Mouse (Mus musculus) liver, postnatal 0 days (tissue): ENCODE results near the gene Mef2a. TPM values are rescaled to one million over a fixed set of nuclear protein-coding genes. Genes with fewer than 3 reads are reported as not detected.

Experiments
- ATAC-seq: fragments of 200-750 bp; cut with Nextera tagmentation; 2 replicates; pipeline ENCODE4 v1.8.0; 2017; ENCODE audit warnings: mild to moderate bottlenecking, moderate library complexity
- DNase-seq: peaks from one replicate; pipeline ENCODE4 v3.0.0-alpha.2; 2016
- H3K27ac ChIP-seq: fragments of 300-500 bp; sonication (generic); 2 replicates; pipeline ENCODE4 v1.5.1; 2014; ENCODE audit warnings: antibody characterized with exemption, moderate library complexity, mild to moderate bottlenecking, low read depth
- H3K27me3 ChIP-seq: fragments of 300-500 bp; sonication (generic); 2 replicates; pipeline ENCODE4 v1.6.1; 2014; ENCODE audit warnings: low read length, control low read depth, mixed read lengths; ENCODE audit not compliant: insufficient read depth
- H3K36me3 ChIP-seq: fragments of 300-500 bp; sonication (generic); replicated peaks from 2 replicates; pipeline ENCODE4 v1.6.1; 2014; ENCODE audit warnings: mild to moderate bottlenecking, control low read depth, low read length, moderate library complexity, mixed read lengths; ENCODE audit not compliant: insufficient read depth
- H3K4me1 ChIP-seq: fragments of 300-500 bp; sonication (generic); 2 replicates; pipeline ENCODE4 v1.6.1; 2014; ENCODE audit warnings: antibody characterized with exemption, mild to moderate bottlenecking, control low read depth; ENCODE audit not compliant: insufficient read depth
- H3K4me2 ChIP-seq: fragments of 300-500 bp; sonication (generic); 2 replicates; pipeline ENCODE4 v1.6.1; 2014; ENCODE audit warnings: low read depth, mild to moderate bottlenecking, low read length, moderate library complexity, mixed read lengths
- H3K4me3 ChIP-seq: fragments of 300-500 bp; sonication (generic); 2 replicates; pipeline ENCODE4 v1.5.1; 2014; ENCODE audit warnings: low read depth, low read length
- H3K9ac ChIP-seq: fragments of 300-500 bp; sonication (generic); replicated peaks from 2 replicates; pipeline ENCODE4 v1.6.1; 2014; ENCODE audit warnings: mild to moderate bottlenecking, moderate library complexity
- H3K9me3 ChIP-seq: fragments of 300-500 bp; sonication (generic); 2 replicates; pipeline ENCODE4 v1.6.1; 2016; ENCODE audit warnings: mild to moderate bottlenecking, control low read depth, low read length, mixed read lengths
- CTCF ChIP-seq: sonication (generic); IDR thresholded peaks from 2 replicates; pipeline ENCODE4 v1.5.1; 2016; ENCODE audit warnings: antibody characterized with exemption, low read depth
- EP300 ChIP-seq: IDR thresholded peaks from 2 replicates; pipeline ENCODE4 v1.6.1; 2016; ENCODE audit warnings: antibody characterized with exemption, low read depth, mild to moderate bottlenecking
- WGBS: fragments of 180-500 bp; shearing (Covaris S2); extraction: QIAGEN DNeasy Blood & Tissue Kit; methylation state at CpG from one replicate; pipeline ENCODE4 v1.1.7; 2014; ENCODE audit not compliant: insufficient replicate concordance; 5-methylcytosine and 5-hydroxymethylcytosine counted together
- polyA plus RNA-seq: library from polyadenylated mRNA; unstranded; fragments of >200 nt; fragmentation: Nextera tagmentation; extraction: Ambion mirVana; gene quantifications from 2 replicates; pipeline ENCODE4 v1.2.1, GENCODE M21; 2015

The Mef2a gene
- polyA plus RNA-seq, 1 experiment from 2014 or later = 10.7 TPM

- Histone ChIP-seq H3K4me3 (no peak overlapping the region), H3K27ac (no peak overlapping the region), H3K4me2 (no peak overlapping the region), H3K4me1 (no peaks in the 10 kb centered on the region), H3K9me3 (no peaks in the 10 kb centered on the region), H3K9ac (no peak overlapping the region), H3K36me3 (no peaks in the 10 kb centered on the region), H3K27me3 (no peaks in the 10 kb centered on the region)
- peak; percentile 4 for DNase-seq
- ATAC-seq = no peak
- WGBS = 71% methylated on average over 9 of the region's 9 CpGs
- TF ChIP-seq CTCF (no peak), EP300 (no peak)
These were observed 166.8 kb downstream of the Mef2a start for GRCm38 (mm10) chr7:67205734-67206425.

DNA sequence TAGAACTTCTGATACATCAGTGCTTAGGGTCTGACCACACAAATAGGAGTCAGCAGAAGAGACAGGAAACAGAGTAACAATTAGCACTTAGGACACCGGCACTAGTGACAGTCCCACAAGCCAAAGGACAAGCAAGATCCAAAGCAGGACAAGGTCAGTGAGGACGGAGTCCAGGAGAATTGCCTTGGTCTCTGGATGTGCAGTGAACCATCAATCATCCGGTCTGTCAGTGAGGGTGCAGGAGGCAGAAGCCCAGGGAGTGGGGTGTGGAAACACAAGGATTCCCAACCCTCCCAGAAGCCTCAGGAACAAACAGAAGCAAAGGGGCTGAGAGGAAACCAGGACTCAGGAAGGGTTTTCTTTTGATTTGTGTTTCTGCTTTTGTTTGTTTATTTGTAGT, 169.0 kb downstream of the Mef2a start:
- Histone ChIP-seq H3K27me3 (no peaks in the 10 kb centered on the region), H3K27ac (no peak overlapping the region), H3K36me3 (no peaks in the 10 kb centered on the region), H3K4me2 (no peak overlapping the region), H3K4me1 (no peaks in the 10 kb centered on the region), H3K9me3 (no peaks in the 10 kb centered on the region), H3K9ac (no peak overlapping the region), H3K4me3 (no peak overlapping the region)
- WGBS = 75% methylated on average over 3 of the region's 3 CpGs
- ATAC-seq = no peak
- DNase-seq = no peak
- no peak for TF ChIP-seq EP300
- no peak for TF ChIP-seq CTCF

- Histone ChIP-seq H3K27me3 (no peaks in the 10 kb centered on the region), H3K4me2 (no peak overlapping the region), H3K4me1 (no peaks in the 10 kb centered on the region), H3K9me3 (no peaks in the 10 kb centered on the region), H3K27ac (no peak overlapping the region), H3K4me3 (no peak overlapping the region), H3K36me3 (no peaks in the 10 kb centered on the region), H3K9ac (no peak overlapping the region)
- TF ChIP-seq EP300 (no peak), CTCF (peak; percentile 85)
- DNase-seq (peak; percentile 78), ATAC-seq (no peak)
- 13% methylated on average over 10 of the region's 10 CpGs for WGBS
These were observed 173.2 kb downstream of the Mef2a start for GRCm38 (mm10) chr7:67199412-67199811.

DNA sequence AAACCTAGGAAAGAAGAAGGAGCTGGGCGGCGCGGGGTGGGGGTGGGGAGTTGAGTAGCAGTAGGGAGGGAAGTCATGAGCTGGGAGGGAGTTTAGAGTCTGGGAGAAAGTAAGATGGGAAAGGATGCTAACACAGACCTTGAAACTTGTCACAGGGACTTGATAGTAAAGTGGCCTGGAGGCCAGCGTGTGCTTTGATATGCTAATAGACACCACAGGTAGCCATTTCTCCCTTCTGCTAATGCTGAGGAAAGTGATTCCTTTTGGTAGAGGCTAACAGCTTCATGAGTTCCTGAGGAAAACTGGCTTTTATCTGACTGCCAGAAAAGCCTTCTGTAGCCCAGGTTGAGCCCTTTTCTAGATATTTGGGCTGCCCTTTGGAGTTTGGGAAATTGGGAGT, 188.9 kb downstream of the Mef2a start:
- 40% methylated on average over 4 of the region's 4 CpGs for WGBS
- H3K9ac ChIP-seq = no peak overlapping the region
- no peak overlapping the region for H3K4me2 ChIP-seq
- no peaks in the 10 kb centered on the region for H3K9me3 ChIP-seq
- DNase-seq = no peak
- no peak overlapping the region for H3K27ac ChIP-seq
- no peak for ATAC-seq
- H3K4me3 ChIP-seq = no peak overlapping the region
- no peaks in the 10 kb centered on the region for H3K36me3 ChIP-seq
- H3K4me1 ChIP-seq = no peaks in the 10 kb centered on the region
- TF ChIP-seq CTCF (no peak), EP300 (no peak)
- H3K27me3 ChIP-seq = no peaks in the 10 kb centered on the region

Other genes starting within 250 kb of the Mef2a start
- gene Lysmd4, start 150.3 kb downstream of the Mef2a start, polyA plus RNA-seq = 3.6 and 4.2 TPM in 2 replicates